Mouse (Mus musculus): ENCODE results near the gene Usp33.

DNA sequence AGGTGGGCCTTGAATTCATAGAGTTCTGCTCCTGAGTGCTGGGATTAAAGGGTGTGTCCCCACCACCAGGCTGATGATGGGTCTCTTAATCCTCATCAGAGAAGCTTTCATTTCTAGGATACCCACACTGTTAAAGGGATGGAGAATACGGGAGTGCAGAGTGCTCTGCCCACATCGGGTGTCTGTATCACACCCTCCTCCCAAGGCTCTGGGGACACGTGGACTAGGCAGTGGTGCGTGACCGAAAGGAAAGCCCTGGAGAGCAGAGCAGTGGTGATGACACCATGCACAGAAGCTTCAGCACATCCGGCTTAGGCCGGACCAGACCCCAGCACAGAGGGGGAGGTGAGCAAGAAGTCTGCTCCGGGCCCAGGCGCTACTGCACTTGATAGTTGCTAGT, 10.5 kb downstream of the Usp33 start:
- TF ChIP-seq KAT2A (IDR thresholded peaks at IDR 0.05; ENCODE audit: insufficient replicate concordance, low read length) (0 out of 2 replicates have a peak, but pooled peaks have one; percentile 26), USF2 (conservative IDR thresholded peaks at IDR 0.05; ENCODE audit: low read depth, low read length) (peak; percentile 32; the same call in 1 of the 2 replicates), POLR2A (IDR thresholded peaks at IDR 0.05; ENCODE audit: low read depth, low read length) (peak; percentile 51), GABPA (IDR thresholded peaks at IDR 0.05; ENCODE audit: insufficient replicate concordance, low read depth, low read length) (no peak), CTCF (conservative IDR thresholded peaks at IDR 0.05 in 1 of 2, IDR thresholded peaks at IDR 0.05 in 1 of 2; ENCODE audit: low read depth in 2 of 2, low read length in 2 of 2) (no peak), USF1 (IDR thresholded peaks at IDR 0.05; ENCODE audit: low read depth, low read length) (peak; percentile 69), EP300 (IDR thresholded peaks at IDR 0.05; ENCODE audit: low read length) (peak; percentile 70), ZNF384 (IDR thresholded peaks at IDR 0.05; ENCODE audit: low read depth, low read length) (no peak), UBTF (IDR thresholded peaks at IDR 0.05; ENCODE audit: low read depth, low read length) (no peak), NELFE (IDR thresholded peaks at IDR 0.05; ENCODE audit: low read depth, low read length) (0 out of 2 replicates have a peak, but pooled peaks have one; percentile 39), TCF12 (IDR thresholded peaks at IDR 0.05; ENCODE audit: low read depth, low read length) (peak; percentile 63; the same call in 1 of the 2 replicates), RAD21 (IDR thresholded peaks at IDR 0.05; ENCODE audit: low read depth, low read length) (no peak; the same call in 1 of the 2 replicates), NRF1 (IDR thresholded peaks at IDR 0.05; ENCODE audit: low read depth, low read length) (peak; percentile 39), TBP (conservative IDR thresholded peaks at IDR 0.05; ENCODE audit: low read depth, low read length) (no peak)

Data from CH12.LX (cell line).